Mouse (Mus musculus): ENCODE measurements around the gene Ninj2.

The Ninj2 gene

GRCm38 (mm10) chr6:120199638-120200394 is 106.7 kb downstream of the Ninj2 start:
- DNase-seq (ENCODE audit: inconsistent ontology term) = no peak

- DNase-seq (ENCODE audit: inconsistent ontology term) = no peak
Observed at GRCm38 (mm10) chr6:120201956-120202355, 108.8 kb downstream of the Ninj2 start.

GRCm38 (mm10) chr6:120202406-120202805 is 109.3 kb downstream of the Ninj2 start:
- no peak for DNase-seq (ENCODE audit: inconsistent ontology term)

- no peak for DNase-seq (ENCODE audit: inconsistent ontology term)
Observed at GRCm38 (mm10) chr6:120206586-120206985, 113.4 kb downstream of the Ninj2 start.

GRCm38 (mm10) chr6:120211536-120211935 is 118.4 kb downstream of the Ninj2 start:
- no peak for DNase-seq (ENCODE audit: inconsistent ontology term)

GRCm38 (mm10) chr6:120216702-120217101 is 123.6 kb downstream of the Ninj2 start:
- DNase-seq (ENCODE audit: inconsistent ontology term) = no peak

GRCm38 (mm10) chr6:120219281-120219680 is 126.1 kb downstream of the Ninj2 start:
- DNase-seq (ENCODE audit: inconsistent ontology term) = no peak

- DNase-seq (ENCODE audit: inconsistent ontology term) = peak; percentile 17
Observed at GRCm38 (mm10) chr6:120222669-120223068, 129.5 kb downstream of the Ninj2 start.

- DNase-seq (ENCODE audit: inconsistent ontology term) = peak; percentile 42
Observed at GRCm38 (mm10) chr6:120225355-120225754, 132.2 kb downstream of the Ninj2 start.

GRCm38 (mm10) chr6:120227068-120227467 is 133.9 kb downstream of the Ninj2 start:
- no peak for DNase-seq (ENCODE audit: inconsistent ontology term)

GRCm38 (mm10) chr6:120229806-120230205 is 136.7 kb downstream of the Ninj2 start:
- no peak for DNase-seq (ENCODE audit: inconsistent ontology term)

- no peak for DNase-seq (ENCODE audit: inconsistent ontology term)
Observed at GRCm38 (mm10) chr6:120230441-120230840, 137.3 kb downstream of the Ninj2 start.

GRCm38 (mm10) chr6:120232885-120233284 is 139.7 kb downstream of the Ninj2 start:
- no peak for DNase-seq (ENCODE audit: inconsistent ontology term)

- DNase-seq (ENCODE audit: inconsistent ontology term) = no peak
Observed at GRCm38 (mm10) chr6:120235874-120236273, 142.7 kb downstream of the Ninj2 start.

GRCm38 (mm10) chr6:120240461-120240860 is 147.3 kb downstream of the Ninj2 start:
- no peak for DNase-seq (ENCODE audit: inconsistent ontology term)

- no peak for DNase-seq (ENCODE audit: inconsistent ontology term)
Observed at GRCm38 (mm10) chr6:120241453-120241852, 148.3 kb downstream of the Ninj2 start.

- no peak for DNase-seq (ENCODE audit: inconsistent ontology term)
Observed at GRCm38 (mm10) chr6:120242530-120242929, 149.4 kb downstream of the Ninj2 start.

- DNase-seq (ENCODE audit: inconsistent ontology term) = no peak
Observed at GRCm38 (mm10) chr6:120243250-120243649, 150.1 kb downstream of the Ninj2 start.

- DNase-seq (ENCODE audit: inconsistent ontology term) = no peak
Observed at GRCm38 (mm10) chr6:120246676-120247075, 153.5 kb downstream of the Ninj2 start.

- DNase-seq (ENCODE audit: inconsistent ontology term) = no peak
Observed at GRCm38 (mm10) chr6:120249831-120250230, 156.7 kb downstream of the Ninj2 start.

All from Muller cell, postnatal 12 days (primary cell).